Mouse (Mus musculus): ENCODE measurements around the gene Stx8. TPM values are rescaled to one million over a fixed set of nuclear protein-coding genes. Genes with fewer than 3 reads are reported as not detected.

The Stx8 gene
- polyA plus RNA-seq, 1 experiment: 15.9 TPM

DNA sequence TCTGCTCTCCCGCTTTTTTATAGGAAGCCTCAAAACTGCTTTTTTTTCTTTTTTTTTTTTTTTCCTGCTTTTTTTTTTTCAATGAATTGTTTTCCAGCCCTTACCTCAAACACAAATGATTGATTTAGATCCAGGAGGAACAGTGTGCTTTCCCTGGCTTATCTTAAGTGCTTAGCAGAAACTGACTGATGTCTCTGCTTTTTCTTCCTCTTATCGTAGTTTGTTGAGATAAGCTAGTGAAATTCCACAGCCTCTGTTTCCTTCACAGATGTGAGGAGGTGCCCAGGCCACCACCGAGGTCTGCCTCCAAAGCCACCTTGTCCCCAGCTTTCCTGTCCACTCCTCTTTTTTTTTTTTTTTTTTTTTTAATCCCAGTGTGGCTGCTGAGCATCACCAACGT lies 150.2 kb downstream of the Stx8 start:
- TF ChIP-seq FOSL1 (IDR thresholded peaks at IDR 0.05; ENCODE audit: insufficient read depth, low read length, poor library complexity, severe bottlenecking): no peak
- Histone ChIP-seq H3K79me3 (ENCODE audit: low read depth) (no peaks in the 10 kb centered on the region), H3K36me3 (ENCODE audit: control insufficient read depth, insufficient read depth) (no peaks in the 10 kb centered on the region), H3ac (ENCODE audit: control insufficient read depth, insufficient read length, low read depth) (no peak overlapping the region), H3K79me2 (ENCODE audit: control insufficient read depth, insufficient read depth) (no peaks in the 10 kb centered on the region), H3K4me3 (ENCODE audit: insufficient read depth, poor library complexity, severe bottlenecking) (no peak overlapping the region), H3K27me3 (ENCODE audit: control insufficient read depth, insufficient read depth, insufficient read length) (no peaks in the 10 kb centered on the region)

GRCm38 (mm10) chr11:68117878-68118660 lies 152.1 kb downstream of the Stx8 start:
- no peak for TF ChIP-seq MAX (IDR thresholded peaks at IDR 0.05)
- no peak for TF ChIP-seq USF1 (IDR thresholded peaks at IDR 0.05; ENCODE audit: low read depth)
- TF ChIP-seq CEBPB (IDR thresholded peaks at IDR 0.05; ENCODE audit: low read depth): no peak
- TF ChIP-seq CTCF (IDR thresholded peaks at IDR 0.05; ENCODE audit: control insufficient read depth, insufficient read depth, insufficient read length): no peak
- TF ChIP-seq MYOG (IDR thresholded peaks at IDR 0.05; ENCODE audit: control insufficient read depth, extremely low read depth, insufficient read length): no peak
- TF ChIP-seq MYOD1 (IDR thresholded peaks at IDR 0.05; ENCODE audit: control insufficient read depth, insufficient read length, low read depth): no peak
- no peak for TF ChIP-seq FOSL1 (IDR thresholded peaks at IDR 0.05; ENCODE audit: insufficient read depth, low read length, poor library complexity, severe bottlenecking)
- no peaks in the 10 kb centered on the region for H3K79me2 ChIP-seq (ENCODE audit: control insufficient read depth, insufficient read depth)
- no peak overlapping the region for H3ac ChIP-seq (ENCODE audit: control insufficient read depth, insufficient read length, low read depth)
- no peaks in the 10 kb centered on the region for H3K79me3 ChIP-seq (ENCODE audit: low read depth)
- no peaks in the 10 kb centered on the region for H3K27me3 ChIP-seq (ENCODE audit: control insufficient read depth, insufficient read depth, insufficient read length)
- H3K36me3 ChIP-seq (ENCODE audit: control insufficient read depth, insufficient read depth): no peaks in the 10 kb centered on the region
- H3K4me3 ChIP-seq (ENCODE audit: insufficient read depth, poor library complexity, severe bottlenecking): no peak overlapping the region

DNA sequence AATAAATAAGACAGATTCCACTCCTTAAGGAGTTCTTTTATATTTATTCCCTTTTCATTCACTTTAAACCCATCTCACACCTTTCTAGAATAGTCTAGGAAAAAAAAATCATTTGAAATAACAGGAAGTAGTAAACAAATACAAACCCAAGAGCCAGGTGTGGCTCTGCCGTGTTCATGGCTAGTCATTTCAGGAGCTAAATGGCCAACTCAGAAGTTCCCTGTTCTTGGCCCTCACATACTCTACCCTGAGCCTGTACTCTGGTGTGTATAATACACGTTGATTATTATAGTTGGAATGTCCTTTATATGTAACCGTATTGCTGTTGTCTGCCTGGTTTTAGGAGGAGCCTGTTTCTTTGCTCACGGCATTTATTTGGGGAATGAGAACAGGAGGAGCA lies 152.7 kb downstream of the Stx8 start:
- no peaks in the 10 kb centered on the region for H3K27me3 ChIP-seq (ENCODE audit: control insufficient read depth, insufficient read depth, insufficient read length)
- no peak overlapping the region for H3K4me3 ChIP-seq (ENCODE audit: insufficient read depth, poor library complexity, severe bottlenecking)
- H3ac ChIP-seq (ENCODE audit: control insufficient read depth, insufficient read length, low read depth): no peak overlapping the region
- H3K79me2 ChIP-seq (ENCODE audit: control insufficient read depth, insufficient read depth): no peaks in the 10 kb centered on the region
- TF ChIP-seq CEBPB (IDR thresholded peaks at IDR 0.05; ENCODE audit: low read depth) (no peak), FOSL1 (IDR thresholded peaks at IDR 0.05; ENCODE audit: insufficient read depth, low read length, poor library complexity, severe bottlenecking) (no peak), MYOD1 (IDR thresholded peaks at IDR 0.05; ENCODE audit: control insufficient read depth, insufficient read length, low read depth) (no peak), USF1 (IDR thresholded peaks at IDR 0.05; ENCODE audit: low read depth) (no peak), CTCF (IDR thresholded peaks at IDR 0.05; ENCODE audit: control insufficient read depth, insufficient read depth, insufficient read length) (no peak), MAX (IDR thresholded peaks at IDR 0.05) (no peak), MYOG (IDR thresholded peaks at IDR 0.05; ENCODE audit: control insufficient read depth, extremely low read depth, insufficient read length) (no peak)
- H3K36me3 ChIP-seq (ENCODE audit: control insufficient read depth, insufficient read depth): no peaks in the 10 kb centered on the region
- no peaks in the 10 kb centered on the region for H3K79me3 ChIP-seq (ENCODE audit: low read depth)

DNA sequence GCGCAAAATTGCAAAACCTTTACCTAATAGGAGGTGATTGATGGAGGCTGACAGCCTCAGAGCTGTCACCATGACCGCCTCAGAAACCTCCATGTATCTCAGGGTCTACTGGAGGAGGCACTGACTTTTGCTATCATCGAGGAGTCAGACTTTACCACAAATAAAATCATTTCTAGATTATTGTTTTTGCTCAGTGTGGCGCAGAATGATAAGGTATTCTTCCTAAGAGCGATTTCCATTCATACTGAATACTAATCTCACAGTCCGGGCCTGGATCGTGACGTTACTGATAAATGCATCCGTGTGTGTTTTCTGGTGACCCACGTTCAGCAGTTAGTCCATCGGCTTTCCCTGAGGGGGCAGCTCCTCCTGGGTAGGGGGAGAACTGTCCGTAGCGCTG lies 153.1 kb downstream of the Stx8 start:
- TF ChIP-seq MAX (IDR thresholded peaks at IDR 0.05) (no peak), CEBPB (IDR thresholded peaks at IDR 0.05; ENCODE audit: low read depth) (no peak), CTCF (IDR thresholded peaks at IDR 0.05; ENCODE audit: control insufficient read depth, insufficient read depth, insufficient read length) (no peak), MYOD1 (IDR thresholded peaks at IDR 0.05; ENCODE audit: control insufficient read depth, insufficient read length, low read depth) (no peak), FOSL1 (IDR thresholded peaks at IDR 0.05; ENCODE audit: insufficient read depth, low read length, poor library complexity, severe bottlenecking) (no peak)
- no peak overlapping the region for H3K4me3 ChIP-seq (ENCODE audit: insufficient read depth, poor library complexity, severe bottlenecking)
- H3K79me2 ChIP-seq (ENCODE audit: control insufficient read depth, insufficient read depth): no peaks in the 10 kb centered on the region
- no peaks in the 10 kb centered on the region for H3K27me3 ChIP-seq (ENCODE audit: control insufficient read depth, insufficient read depth, insufficient read length)
- H3K36me3 ChIP-seq (ENCODE audit: control insufficient read depth, insufficient read depth): no peaks in the 10 kb centered on the region
- H3K79me3 ChIP-seq (ENCODE audit: low read depth): no peaks in the 10 kb centered on the region
- H3ac ChIP-seq (ENCODE audit: control insufficient read depth, insufficient read length, low read depth): no peak overlapping the region

- H3ac ChIP-seq (ENCODE audit: control insufficient read depth, insufficient read length, low read depth): no peak overlapping the region
- H3K27me3 ChIP-seq (ENCODE audit: control insufficient read depth, insufficient read depth, insufficient read length): no peaks in the 10 kb centered on the region
- H3K36me3 ChIP-seq (ENCODE audit: control insufficient read depth, insufficient read depth): no peaks in the 10 kb centered on the region
- no peaks in the 10 kb centered on the region for H3K79me2 ChIP-seq (ENCODE audit: control insufficient read depth, insufficient read depth)
- TF ChIP-seq FOSL1 (IDR thresholded peaks at IDR 0.05; ENCODE audit: insufficient read depth, low read length, poor library complexity, severe bottlenecking) (no peak), CTCF (IDR thresholded peaks at IDR 0.05; ENCODE audit: control insufficient read depth, insufficient read depth, insufficient read length) (no peak), CEBPB (IDR thresholded peaks at IDR 0.05; ENCODE audit: low read depth) (no peak), USF1 (IDR thresholded peaks at IDR 0.05; ENCODE audit: low read depth) (no peak), MYOD1 (IDR thresholded peaks at IDR 0.05; ENCODE audit: control insufficient read depth, insufficient read length, low read depth) (no peak), MYOG (IDR thresholded peaks at IDR 0.05; ENCODE audit: control insufficient read depth, extremely low read depth, insufficient read length) (no peak), MAX (IDR thresholded peaks at IDR 0.05) (no peak)
- no peak overlapping the region for H3K4me3 ChIP-seq (ENCODE audit: insufficient read depth, poor library complexity, severe bottlenecking)
- no peaks in the 10 kb centered on the region for H3K79me3 ChIP-seq (ENCODE audit: low read depth)
Observed at GRCm38 (mm10) chr11:68121260-68121659, 155.3 kb downstream of the Stx8 start.

DNA sequence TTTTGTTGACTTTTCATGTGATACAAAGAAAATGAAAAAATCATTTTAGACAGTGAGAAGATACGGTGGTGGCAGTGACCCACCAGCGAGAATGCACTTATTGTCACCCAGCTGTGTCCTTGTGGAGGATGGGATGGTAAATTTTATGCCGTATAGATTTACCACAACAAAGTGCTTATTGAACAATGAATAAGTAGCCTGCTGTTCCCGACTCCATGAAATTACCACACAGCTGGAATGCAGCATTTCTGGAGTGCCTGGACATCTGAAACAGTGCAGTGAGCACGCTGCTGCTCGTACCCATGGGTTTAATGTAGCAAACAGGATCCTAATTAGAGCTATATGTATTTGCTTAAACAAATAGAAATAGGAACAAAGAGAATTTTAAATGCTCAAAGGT lies 155.7 kb downstream of the Stx8 start:
- Histone ChIP-seq H3K79me2 (ENCODE audit: control insufficient read depth, insufficient read depth) (no peaks in the 10 kb centered on the region), H3K79me3 (ENCODE audit: low read depth) (no peaks in the 10 kb centered on the region), H3K27me3 (ENCODE audit: control insufficient read depth, insufficient read depth, insufficient read length) (no peaks in the 10 kb centered on the region), H3K36me3 (ENCODE audit: control insufficient read depth, insufficient read depth) (no peaks in the 10 kb centered on the region), H3K4me3 (ENCODE audit: insufficient read depth, poor library complexity, severe bottlenecking) (no peak overlapping the region), H3ac (ENCODE audit: control insufficient read depth, insufficient read length, low read depth) (no peak overlapping the region)
- TF ChIP-seq CEBPB (IDR thresholded peaks at IDR 0.05; ENCODE audit: low read depth): no peak
- no peak for TF ChIP-seq MYOG (IDR thresholded peaks at IDR 0.05; ENCODE audit: control insufficient read depth, extremely low read depth, insufficient read length)
- TF ChIP-seq MAX (IDR thresholded peaks at IDR 0.05): no peak
- no peak for TF ChIP-seq FOSL1 (IDR thresholded peaks at IDR 0.05; ENCODE audit: insufficient read depth, low read length, poor library complexity, severe bottlenecking)
- TF ChIP-seq MYOD1 (IDR thresholded peaks at IDR 0.05; ENCODE audit: control insufficient read depth, insufficient read length, low read depth): no peak
- TF ChIP-seq CTCF (IDR thresholded peaks at IDR 0.05; ENCODE audit: control insufficient read depth, insufficient read depth, insufficient read length): no peak
- no peak for TF ChIP-seq USF1 (IDR thresholded peaks at IDR 0.05; ENCODE audit: low read depth)
